Mouse (Mus musculus) forebrain, embryonic 13.5 days (tissue): Measurements from ENCODE around the gene Med1. TPM values are rescaled to one million over a fixed set of nuclear protein-coding genes. Genes with fewer than 3 reads are reported as not detected.
"Not testable (repeated sequence)": the region's sequence is repeated elsewhere in the genome, so short reads cannot be mapped to it uniquely, and the experiment has no call there.

Source experiments
- ATAC-seq: fragments of 200-750 bp; cut with Nextera tagmentation; 2 replicates; pipeline ENCODE4 v1.8.0; 2017
- H3K27ac ChIP-seq: fragments of 300-500 bp; sonication (generic); 2 replicates; pipeline ENCODE4 v1.5.1; 2015; ENCODE audit warnings: inconsistent platforms, mild to moderate bottlenecking, moderate library complexity
- H3K27me3 ChIP-seq: fragments of 300-500 bp; sonication (generic); 2 replicates; pipeline ENCODE4 v1.6.1; 2015; ENCODE audit warnings: mild to moderate bottlenecking, inconsistent platforms
- H3K36me3 ChIP-seq: fragments of 300-500 bp; sonication (generic); 2 replicates; pipeline ENCODE4 v1.6.1; 2015; ENCODE audit warnings: mild to moderate bottlenecking, inconsistent platforms; ENCODE audit not compliant: poor library complexity, severe bottlenecking
- H3K4me1 ChIP-seq: fragments of 300-500 bp; sonication (generic); 2 replicates; pipeline ENCODE4 v1.6.1; 2015; ENCODE audit warnings: inconsistent platforms
- H3K4me2 ChIP-seq: fragments of 300-500 bp; sonication (generic); 2 replicates; pipeline ENCODE4 v1.6.1; 2015; ENCODE audit warnings: inconsistent platforms, mild to moderate bottlenecking, moderate library complexity
- H3K4me3 ChIP-seq: fragments of 300-500 bp; sonication (generic); 2 replicates; pipeline ENCODE4 v1.5.1; 2015; ENCODE audit warnings: mild to moderate bottlenecking, inconsistent platforms
- H3K9ac ChIP-seq: fragments of 300-500 bp; sonication (generic); 2 replicates; pipeline ENCODE4 v1.6.1; 2015; ENCODE audit warnings: mild to moderate bottlenecking, inconsistent platforms
- H3K9me3 ChIP-seq: fragments of 300-500 bp; sonication (generic); replicated peaks from 2 replicates; pipeline ENCODE4 v1.6.1; 2016; ENCODE audit warnings: inconsistent platforms
- WGBS: fragments of 180-500 bp; shearing (Covaris S2); methylation state at CpG from one replicate; pipeline ENCODE4 v1.1.7; 2015; 5-methylcytosine and 5-hydroxymethylcytosine counted together
- polyA plus RNA-seq: library from polyadenylated mRNA; unstranded; fragments of >200 nt; fragmentation: Nextera tagmentation; extraction: Ambion mirVana; gene quantifications from 2 replicates; pipeline ENCODE4 v1.2.1, GENCODE M21; 2015

Med1 gene
- polyA plus RNA-seq, 1 experiment from 2014 or later: 77.5 TPM

DNA sequence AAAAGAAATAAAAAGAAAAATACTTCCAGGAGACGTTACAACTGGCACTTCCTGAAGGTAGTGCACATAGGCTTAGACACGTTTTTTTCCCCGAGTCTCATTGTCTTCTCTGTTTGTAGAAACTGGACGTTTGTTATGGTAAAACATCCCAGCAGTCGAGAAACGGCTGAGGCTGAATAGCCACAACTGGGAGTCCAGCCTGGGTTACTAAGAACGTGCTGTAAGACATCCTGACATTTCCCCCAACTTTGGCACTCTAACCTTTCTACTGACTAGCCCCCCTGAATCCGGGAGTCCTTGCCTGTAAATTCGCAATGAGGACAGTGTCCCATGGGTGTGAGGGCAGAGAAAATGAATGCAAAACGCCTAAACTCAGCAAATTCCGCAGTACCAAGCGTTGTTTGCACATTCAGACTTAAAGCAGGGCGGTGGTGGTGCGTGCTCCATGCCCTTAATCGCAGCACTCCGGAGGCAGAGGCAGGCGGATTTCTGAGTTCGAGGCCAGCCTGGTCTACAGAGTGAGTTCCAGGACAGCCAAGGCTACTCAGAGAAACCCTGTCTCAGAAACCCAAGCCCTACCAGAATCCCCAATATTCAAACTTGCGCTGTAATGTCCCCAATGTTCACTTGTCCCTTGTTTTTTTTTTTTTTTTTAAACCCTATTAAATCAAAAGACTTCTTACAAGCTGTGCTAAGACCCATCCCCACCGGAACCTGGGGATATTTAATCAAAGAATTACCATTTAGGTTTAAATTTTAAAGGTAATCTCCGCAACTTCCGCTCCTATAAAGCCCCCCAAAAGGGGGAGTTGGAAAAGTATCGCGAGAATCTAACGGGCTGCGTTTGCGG, 8.9 kb upstream of the Med1 start:
- Histone ChIP-seq H3K9me3 (no peaks in the 10 kb centered on the region), H3K27ac (peak overlapping the region; percentile 73), H3K4me1 (peaks cover 29% of the 10 kb centered on the region), H3K4me3 (peak overlapping the region; percentile 95), H3K27me3 (peaks cover 5% of the 10 kb centered on the region; the same call in 1 of the 2 replicates), H3K4me2 (peak overlapping the region; percentile 98), H3K9ac (peak overlapping the region; percentile 83), H3K36me3 (0 out of 2 replicates have a peak, but pooled peaks cover 3% of the 10 kb centered on the region)
- ATAC-seq: peak; percentile 25
- WGBS: 3% methylated on average over 27 of the region's 27 CpGs

DNA sequence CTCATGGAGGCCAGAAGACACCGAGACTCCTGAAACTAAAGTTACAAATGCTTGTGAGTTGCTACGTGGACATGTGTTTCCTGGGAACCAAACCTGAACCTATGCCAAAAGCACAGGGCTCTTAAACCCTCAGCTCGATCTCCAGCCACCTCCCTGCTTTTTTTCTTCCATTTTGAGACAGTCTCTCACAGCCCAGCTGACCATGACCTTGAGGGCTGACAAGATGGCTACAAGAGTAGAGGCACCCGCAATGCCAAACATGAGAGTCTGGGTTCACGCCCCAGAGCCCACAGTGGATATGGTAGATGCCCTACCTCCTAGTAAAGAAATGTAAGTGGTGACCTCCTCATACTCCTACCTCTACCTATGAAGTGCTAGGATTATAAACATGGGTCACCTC, 2.3 kb downstream of the Med1 start:
- no peak for ATAC-seq
- H3K27ac ChIP-seq: no peak overlapping the region
- no peak overlapping the region for H3K4me3 ChIP-seq
- 89% methylated on average over 5 of the region's 5 CpGs for WGBS
- H3K4me1 ChIP-seq: peaks cover 17% of the 10 kb centered on the region
- H3K36me3 ChIP-seq: peaks cover 42% of the 10 kb centered on the region
- H3K4me2 ChIP-seq: 0 out of 2 replicates have a peak overlapping the region, but pooled peaks have one; percentile 0
- H3K9ac ChIP-seq: no peak overlapping the region
- H3K27me3 ChIP-seq: no peaks in the 10 kb centered on the region
- H3K9me3 ChIP-seq: no peaks in the 10 kb centered on the region

DNA sequence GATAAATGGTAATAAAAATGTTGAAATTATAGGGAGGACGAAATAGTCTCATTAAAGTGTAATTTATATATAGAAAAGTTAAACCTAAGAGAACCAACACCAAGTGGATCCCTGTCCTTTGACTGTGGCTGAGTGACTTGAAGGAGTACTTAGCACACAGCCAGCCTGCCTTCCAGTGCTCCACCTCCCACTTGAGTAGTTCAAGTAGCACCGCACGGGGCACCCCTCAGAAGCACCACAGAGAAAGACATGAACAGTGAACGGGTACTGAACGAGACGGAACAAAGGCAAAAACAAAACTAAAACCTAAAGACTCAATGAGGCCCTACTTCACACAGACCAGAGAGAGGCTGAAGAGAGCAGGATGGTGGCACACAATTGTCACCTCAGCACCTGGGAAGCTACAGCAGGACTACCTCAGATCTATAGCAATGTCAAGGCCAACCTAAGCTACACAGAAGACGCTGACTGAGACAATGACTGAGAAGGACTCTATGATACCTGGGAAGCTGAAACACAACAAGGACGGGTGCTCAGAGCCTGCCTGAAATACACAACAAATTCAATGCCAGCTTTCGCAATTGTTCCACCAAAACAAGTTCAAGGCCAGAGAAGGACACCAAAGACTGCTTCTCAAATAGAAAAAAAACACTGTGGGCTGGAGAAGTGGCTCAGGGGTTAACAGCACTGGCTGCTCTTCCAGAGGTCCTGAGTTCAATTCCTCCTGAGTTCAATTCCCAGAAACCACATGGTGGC, 5.3 kb downstream of the Med1 start:
- no peak for ATAC-seq
- H3K4me1 ChIP-seq: peaks cover 12% of the 10 kb centered on the region
- H3K4me2 ChIP-seq: no peak overlapping the region
- no peak overlapping the region for H3K27ac ChIP-seq
- H3K4me3 ChIP-seq: no peak overlapping the region
- 92% methylated on average over 9 of the region's 9 CpGs for WGBS
- no peaks in the 10 kb centered on the region for H3K27me3 ChIP-seq
- H3K9me3 ChIP-seq: no peaks in the 10 kb centered on the region
- no peak overlapping the region for H3K9ac ChIP-seq
- H3K36me3 ChIP-seq: peaks cover 72% of the 10 kb centered on the region

DNA sequence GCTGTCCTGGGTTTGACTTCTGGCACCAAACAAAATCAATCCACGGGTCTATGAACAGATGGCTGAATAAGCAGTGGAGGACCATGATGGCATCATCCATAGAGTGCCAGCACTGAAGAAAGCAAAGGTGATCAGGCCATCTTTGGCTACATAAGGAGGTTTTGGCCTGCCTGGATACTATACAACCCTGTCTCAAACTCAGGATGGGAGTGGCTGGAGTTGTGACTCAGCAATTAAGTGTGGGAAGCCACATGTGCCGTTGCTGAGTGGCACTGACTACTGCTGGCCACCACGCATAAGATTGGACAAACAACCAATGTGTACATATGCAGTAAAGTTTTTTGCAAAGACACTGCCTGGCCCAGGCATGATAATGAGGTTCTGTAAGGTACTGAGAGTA, 10.9 kb downstream of the Med1 start:
- WGBS: 95% methylated on average over 3 of the region's 3 CpGs
- H3K27ac ChIP-seq, ATAC-seq, H3K9ac ChIP-seq, H3K4me2 ChIP-seq, H3K9me3 ChIP-seq, H3K4me3 ChIP-seq, H3K27me3 ChIP-seq, H3K4me1 ChIP-seq: not testable (repeated sequence)
- peaks cover 87% of the 10 kb centered on the region for H3K36me3 ChIP-seq

DNA sequence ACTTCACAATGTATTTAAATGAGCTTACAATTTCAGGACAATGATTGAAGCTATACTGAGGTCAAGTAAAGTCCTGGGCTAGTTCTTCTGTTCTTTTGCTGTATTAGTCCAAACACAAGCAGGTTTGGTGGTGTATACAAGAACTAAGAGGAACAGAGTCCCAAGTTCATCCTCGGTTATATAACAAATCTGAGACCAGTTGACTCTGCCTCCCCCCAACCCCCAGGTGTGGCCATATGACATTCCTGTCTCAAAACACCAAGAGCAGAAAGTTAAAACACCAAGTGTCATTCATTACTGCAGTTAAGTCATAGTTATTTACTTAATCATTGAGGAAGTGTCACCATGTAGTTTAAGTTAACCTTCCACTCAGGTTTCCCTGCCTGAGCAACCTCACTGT, 24.7 kb downstream of the Med1 start:
- Histone ChIP-seq H3K9me3 (no peaks in the 10 kb centered on the region), H3K4me2 (no peak overlapping the region), H3K4me3 (no peak overlapping the region), H3K27me3 (no peaks in the 10 kb centered on the region), H3K4me1 (no peaks in the 10 kb centered on the region), H3K9ac (no peak overlapping the region), H3K36me3 (peaks cover 79% of the 10 kb centered on the region), H3K27ac (no peak overlapping the region)
- 93% methylated on average over 1 of the region's 1 CpGs for WGBS
- no peak for ATAC-seq

DNA sequence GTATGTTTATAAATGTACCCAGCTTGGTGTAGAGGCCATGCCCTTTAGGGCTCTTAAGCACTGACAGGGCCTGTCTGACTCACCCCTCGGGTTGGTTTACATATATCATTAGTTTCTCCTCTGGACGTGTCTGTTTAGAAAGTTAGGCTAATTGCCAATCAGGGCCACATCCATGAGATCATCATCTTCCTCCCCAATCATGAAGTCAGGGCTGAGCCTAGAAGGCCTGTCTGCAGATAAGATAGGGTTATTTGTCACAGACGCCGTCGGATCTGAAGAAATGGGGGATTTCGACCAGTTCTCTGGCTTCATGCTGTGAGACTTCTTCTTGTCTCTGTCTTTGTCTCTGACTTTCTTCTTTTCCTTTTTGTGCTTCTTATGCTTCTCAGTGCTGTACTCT, 38.0 kb downstream of the Med1 start:
- Histone ChIP-seq H3K4me3 (no peak overlapping the region), H3K4me1 (no peaks in the 10 kb centered on the region), H3K9ac (no peak overlapping the region), H3K27me3 (no peaks in the 10 kb centered on the region), H3K9me3 (no peaks in the 10 kb centered on the region), H3K36me3 (peaks cover 64% of the 10 kb centered on the region), H3K27ac (no peak overlapping the region), H3K4me2 (no peak overlapping the region)
- no peak for ATAC-seq
- 86% methylated on average over 6 of the region's 6 CpGs for WGBS

DNA sequence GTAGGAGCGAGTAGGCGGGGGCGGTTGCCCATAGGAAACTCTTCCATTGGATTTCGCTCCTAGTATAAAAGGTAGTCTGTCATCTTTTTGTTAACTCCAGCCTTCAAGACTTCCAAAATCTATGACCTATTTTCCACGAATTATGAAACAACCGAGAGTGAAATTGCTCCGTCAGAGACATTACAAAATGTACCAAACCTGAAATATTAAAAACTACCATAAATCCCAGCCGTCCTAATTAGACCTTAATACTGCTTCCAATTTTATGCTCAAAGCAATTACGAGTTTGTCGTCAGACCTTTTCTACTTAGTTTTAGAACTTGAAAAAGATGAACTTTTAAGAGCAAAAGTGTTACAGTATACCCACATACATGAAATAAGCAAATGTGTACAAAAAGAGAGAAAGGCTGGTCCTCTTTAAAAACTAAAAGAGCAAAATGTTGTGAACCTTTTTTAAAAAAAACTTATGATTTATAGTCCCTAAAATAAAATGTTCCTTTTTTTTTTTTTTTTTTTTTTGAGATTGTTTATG, 42.4 kb downstream of the Med1 start:
- Histone ChIP-seq H3K36me3 (peaks cover 22% of the 10 kb centered on the region), H3K4me2 (peak overlapping the region; percentile 94), H3K4me1 (peaks cover 29% of the 10 kb centered on the region), H3K9ac (no peak overlapping the region), H3K9me3 (no peaks in the 10 kb centered on the region), H3K27me3 (no peaks in the 10 kb centered on the region), H3K4me3 (peak overlapping the region; percentile 96), H3K27ac (no peak overlapping the region)
- ATAC-seq: no peak
- 13% methylated on average over 10 of the region's 10 CpGs for WGBS

DNA sequence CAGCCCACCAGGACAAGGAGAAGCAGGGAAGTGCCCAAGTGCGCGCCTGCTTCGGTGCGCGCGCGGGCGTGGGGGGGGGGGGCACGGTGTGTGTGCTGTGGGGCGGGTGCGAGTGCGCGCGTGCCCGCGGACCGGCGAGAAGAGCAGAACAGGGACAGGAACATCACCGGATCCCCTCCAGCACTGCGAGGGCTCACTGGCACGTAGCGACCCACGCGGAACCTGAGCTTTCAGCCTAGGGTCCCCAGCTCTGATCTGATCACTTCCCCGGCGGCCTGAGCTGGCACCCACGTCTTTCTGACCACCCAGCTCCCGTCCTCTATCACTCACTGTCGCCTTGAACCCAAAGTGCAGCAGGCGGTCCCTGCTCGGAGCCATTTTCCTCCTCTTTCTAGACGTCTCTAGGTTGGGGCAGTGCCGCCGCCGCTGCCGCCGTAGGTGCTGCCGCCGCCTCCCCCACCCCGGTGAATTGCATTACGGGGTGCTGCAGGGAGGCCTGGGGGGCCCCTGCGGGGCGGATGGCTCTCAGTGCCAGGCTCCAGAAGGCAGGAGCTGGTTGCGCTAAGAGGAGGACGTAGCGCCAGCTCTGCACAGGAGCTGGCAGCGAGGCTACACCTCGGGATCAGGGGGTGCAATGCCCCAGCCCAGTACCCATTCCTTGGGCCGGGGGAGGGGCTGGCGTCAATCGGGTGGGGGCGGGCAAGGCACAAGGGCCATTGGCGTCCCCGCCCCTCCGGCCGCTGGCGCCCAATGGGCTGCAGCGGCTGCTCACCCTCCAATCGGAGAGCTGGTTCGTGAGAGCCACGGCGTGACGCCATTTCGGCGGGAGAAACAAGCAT, 43.1 kb downstream of the Med1 start, which contains the start of gene Fbxl20:
Gene Fbxl20 (minus strand): TSS at position 618 of the 839 bp plus-strand sequence.
- Histone ChIP-seq H3K9me3 (no peaks in the 10 kb centered on the region), H3K4me3 (peak within 1 kb of the TSS; percentile 96), H3K4me1 (peaks cover 29% of the 10 kb centered on the region), H3K27ac (peak within 1 kb of the TSS; percentile 96), H3K36me3 (peaks cover 15% of the 10 kb centered on the region), H3K4me2 (peak within 1 kb of the TSS; percentile 94), H3K27me3 (no peaks in the 10 kb centered on the region), H3K9ac (peak within 1 kb of the TSS; percentile 95)
- peak; percentile 91 for ATAC-seq
- under 1% methylated on average over 44 of the region's 65 CpGs for WGBS

DNA sequence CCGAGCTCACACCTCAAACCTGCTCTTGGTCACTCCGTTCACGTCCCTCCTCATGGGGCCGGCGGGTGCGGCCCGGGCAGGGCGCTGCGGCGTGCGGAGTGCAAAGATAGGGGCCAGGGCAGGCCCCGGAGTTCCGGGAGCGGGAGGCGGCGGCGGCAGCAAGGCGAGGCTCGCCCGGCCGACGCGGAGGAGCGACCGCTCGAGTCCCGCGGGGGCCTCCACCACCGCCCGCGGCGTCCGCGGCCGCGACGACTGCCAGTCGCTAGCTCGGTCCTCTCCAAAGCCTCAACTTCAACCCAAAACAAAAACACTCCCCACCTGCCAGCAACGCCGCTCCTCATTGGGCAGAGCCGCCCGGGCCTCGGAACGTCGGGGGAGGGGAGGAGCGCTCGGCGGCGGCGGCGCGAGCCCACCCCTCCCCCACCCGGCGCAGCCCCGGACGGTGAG, 43.8 kb downstream of the Med1 start:
- no peaks in the 10 kb centered on the region for H3K27me3 ChIP-seq
- 0% methylated on average over 18 of the region's 57 CpGs for WGBS
- peak overlapping the region; percentile 95 for H3K9ac ChIP-seq
- H3K4me2 ChIP-seq: peak overlapping the region; percentile 94
- H3K4me3 ChIP-seq: peak overlapping the region; percentile 96
- peaks cover 29% of the 10 kb centered on the region for H3K4me1 ChIP-seq
- H3K36me3 ChIP-seq: peaks cover 8% of the 10 kb centered on the region
- H3K9me3 ChIP-seq: no peaks in the 10 kb centered on the region
- ATAC-seq: peak; percentile 95
- H3K27ac ChIP-seq: peak overlapping the region; percentile 96

DNA sequence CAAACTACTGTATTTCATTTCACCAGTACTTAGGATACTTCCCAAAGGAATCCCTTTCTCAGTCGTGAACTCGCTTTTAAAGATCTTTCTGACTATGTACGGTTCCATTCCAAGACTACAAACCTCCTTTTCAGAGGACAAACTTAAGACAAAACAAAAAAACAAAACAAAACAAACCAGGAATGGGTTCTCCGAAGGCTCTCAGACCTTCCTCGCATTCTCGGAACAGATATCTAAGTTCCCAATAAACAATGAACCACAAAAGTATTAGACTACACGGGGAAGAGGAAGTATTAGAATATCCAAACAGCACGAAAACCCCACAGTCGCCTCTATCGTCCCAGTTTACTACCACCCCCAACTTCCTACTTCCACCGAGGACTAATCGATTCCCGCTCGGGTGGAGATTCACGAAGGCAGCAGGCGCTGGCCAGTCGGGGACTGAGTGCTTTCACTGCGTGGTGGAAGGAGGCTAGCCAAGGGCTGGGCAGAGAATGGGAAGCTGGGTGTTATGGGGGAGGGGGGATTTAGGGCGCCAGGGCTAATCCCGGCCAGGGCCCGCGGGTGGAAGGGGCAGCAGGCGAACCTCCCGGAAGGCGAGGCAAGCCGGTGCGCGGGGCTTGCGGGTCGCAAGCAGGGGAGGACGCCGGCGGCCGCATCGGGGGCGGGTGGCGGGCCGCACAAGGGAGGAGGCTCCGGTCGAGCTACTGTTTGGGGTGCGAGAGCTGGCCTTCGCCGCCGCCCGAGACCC, 44.4 kb downstream of the Med1 start:
- WGBS: 2% methylated on average over 45 of the region's 45 CpGs
- Histone ChIP-seq H3K4me2 (peak overlapping the region; percentile 94), H3K27me3 (no peaks in the 10 kb centered on the region), H3K27ac (peak overlapping the region; percentile 96), H3K9ac (peak overlapping the region; percentile 95), H3K9me3 (no peaks in the 10 kb centered on the region), H3K36me3 (peaks cover 2% of the 10 kb centered on the region; the same call in 1 of the 2 replicates), H3K4me1 (peaks cover 29% of the 10 kb centered on the region), H3K4me3 (peak overlapping the region; percentile 96)
- peak; percentile 9; the same call in 1 of the 2 replicates for ATAC-seq

DNA sequence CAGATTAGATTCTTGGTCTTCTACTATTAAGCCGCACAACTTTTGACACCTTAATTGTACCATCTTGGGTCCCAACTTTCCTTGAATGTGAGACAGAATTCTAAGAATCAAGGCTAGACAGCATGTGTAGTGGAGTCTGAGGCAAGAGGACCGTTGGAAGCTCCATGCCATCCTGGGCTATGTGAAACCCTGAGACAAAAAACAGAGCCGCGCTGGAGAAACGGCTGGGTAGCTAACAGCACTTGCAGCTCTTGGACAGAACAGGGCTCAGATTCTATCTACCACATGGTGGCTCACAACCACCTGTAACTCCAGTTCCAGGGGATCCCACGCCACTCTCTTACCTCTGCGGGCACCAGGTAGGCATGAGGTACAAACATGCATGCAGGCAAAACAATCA, 47.2 kb downstream of the Med1 start:
- Histone ChIP-seq H3K9me3 (no peaks in the 10 kb centered on the region), H3K4me3 (no peak overlapping the region), H3K27ac (no peak overlapping the region), H3K4me2 (no peak overlapping the region), H3K9ac (no peak overlapping the region), H3K36me3 (0 out of 2 replicates have a peak, but pooled peaks cover 5% of the 10 kb centered on the region), H3K4me1 (peaks cover 29% of the 10 kb centered on the region), H3K27me3 (no peaks in the 10 kb centered on the region)
- ATAC-seq: no peak
- WGBS: 86% methylated on average over 7 of the region's 7 CpGs
